Mouse (Mus musculus) NIH3T3 (cell line): ENCODE results near the gene Pum2.

Experiments
- DNase-seq: peaks from one replicate; pipeline ENCODE4 v3.0.0-alpha.2; 2012; ENCODE audit warnings: low read depth

Gene Pum2

DNA sequence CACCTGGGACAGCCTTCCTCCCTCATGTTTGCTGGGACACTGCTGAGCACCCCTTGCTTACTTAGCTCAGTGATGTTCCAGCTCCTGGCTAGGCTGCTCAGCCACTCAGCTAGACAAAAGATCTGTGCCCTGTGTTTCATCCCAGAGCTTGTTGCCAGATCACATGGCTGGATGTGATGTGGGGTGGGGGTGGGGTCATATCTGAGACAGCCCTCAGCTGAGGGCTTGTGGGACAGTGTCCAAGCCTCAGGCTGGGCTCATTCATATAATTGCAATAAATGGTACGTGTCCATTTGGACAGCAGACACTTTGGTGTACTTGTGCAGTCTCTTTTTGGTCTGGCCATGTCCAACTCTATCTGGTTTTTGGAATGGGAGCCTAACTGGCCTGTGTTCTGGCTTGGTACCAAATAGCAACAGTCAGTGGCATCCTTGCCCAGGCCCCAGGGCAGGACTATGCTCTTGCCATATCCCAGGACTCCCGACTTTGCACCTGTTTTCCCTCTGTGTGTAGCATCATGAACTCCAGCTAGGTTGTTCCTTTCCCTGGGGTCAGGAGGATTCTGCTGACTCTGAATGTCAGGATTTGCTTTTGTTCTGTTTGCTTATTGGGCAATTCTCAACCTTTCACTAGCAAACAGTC lies 119.6 kb downstream of the Pum2 start:
- DNase-seq = peak; percentile 41

- DNase-seq = no peak
These were observed 124.0 kb downstream of the Pum2 start for GRCm38 (mm10) chr12:8797936-8798335.

DNA sequence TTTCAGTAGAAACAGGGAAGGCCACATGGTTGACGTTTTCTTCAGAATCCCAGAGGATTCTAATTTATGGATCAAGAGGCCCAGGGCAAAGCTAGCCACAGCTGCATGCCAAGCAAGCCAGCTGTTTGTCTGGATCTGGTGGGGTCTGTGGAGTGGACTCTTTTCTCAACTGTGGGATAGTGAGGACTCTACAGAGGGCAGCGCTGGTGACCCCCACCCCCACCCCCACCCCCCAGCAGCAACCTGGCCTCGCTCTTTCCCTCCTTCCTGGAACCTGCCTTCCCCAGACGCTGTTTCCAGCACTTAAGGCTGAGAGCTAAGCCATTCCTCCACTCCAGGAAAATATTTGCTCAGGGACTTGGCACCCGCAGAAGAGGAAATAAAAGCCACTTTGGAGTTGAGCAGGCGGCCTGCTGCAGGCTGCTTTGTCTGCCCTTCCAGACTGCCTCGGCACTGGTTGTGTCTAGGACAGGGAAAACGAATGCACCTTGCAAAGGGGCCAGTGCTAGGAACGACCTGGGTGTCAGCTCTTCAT lies 124.6 kb downstream of the Pum2 start:
- no peak for DNase-seq
